Mouse (Mus musculus) cerebellum, adult 2 months (tissue): Measurements from ENCODE around the gene Vcp. TPM values are rescaled to one million over a fixed set of nuclear protein-coding genes. Genes with fewer than 3 reads are reported as not detected.

Experiments used
- DNase-seq, 2 experiments: peaks; one replicate each; pipeline ENCODE4 v3.0.0; 2021
- H3K27ac ChIP-seq: fragments of 200-500 bp; 2 replicates; pipeline ENCODE4 v1.5.1; 2012; ENCODE audit warnings: low read length, control low read depth, inconsistent platforms; ENCODE audit not compliant: insufficient read depth
- H3K27me3 ChIP-seq: fragments of 200-500 bp; 2 replicates; pipeline ENCODE4 v1.6.1; 2012; ENCODE audit warnings: inconsistent platforms, mild to moderate bottlenecking, low read length, moderate library complexity; ENCODE audit not compliant: control insufficient read depth, insufficient read depth
- H3K4me1 ChIP-seq: fragments of 200-500 bp; 2 replicates; pipeline ENCODE4 v1.6.1; 2011; ENCODE audit warnings: low read length; ENCODE audit not compliant: control insufficient read depth, insufficient read depth
- H3K4me3 ChIP-seq: fragments of 200-500 bp; replicated peaks from 2 replicates; pipeline ENCODE3; 2011; ENCODE audit warnings: mild to moderate bottlenecking, low read depth, low read length, control low read depth; ENCODE audit not compliant: insufficient read depth
- CTCF ChIP-seq: fragments of 200-500 bp; IDR thresholded peaks from 2 replicates; pipeline ENCODE4 v1.5.1; 2011; ENCODE audit warnings: low read depth, mild to moderate bottlenecking, control low read depth, low read length, moderate library complexity, borderline replicate concordance; ENCODE audit not compliant: insufficient read depth
- POLR2A ChIP-seq: fragments of 200-500 bp; IDR thresholded peaks from 2 replicates; pipeline ENCODE4 v1.6.1; 2011; ENCODE audit warnings: low read length, control low read depth, borderline replicate concordance; ENCODE audit not compliant: insufficient read depth
- WGBS: fragments of 180-500 bp; shearing (Covaris S2); methylation state at CpG from one replicate; pipeline ENCODE4 v1.1.7; 2018; 5-methylcytosine and 5-hydroxymethylcytosine counted together
- polyA plus RNA-seq: library from polyadenylated mRNA; depleted of rRNA; stranded (reverse); fragments of >200 nt; gene quantifications from 2 replicates; pipeline ENCODE4 v1.2.3, GENCODE M21; 2012

The Vcp gene
- polyA plus RNA-seq, 1 experiment = 196 TPM

DNA sequence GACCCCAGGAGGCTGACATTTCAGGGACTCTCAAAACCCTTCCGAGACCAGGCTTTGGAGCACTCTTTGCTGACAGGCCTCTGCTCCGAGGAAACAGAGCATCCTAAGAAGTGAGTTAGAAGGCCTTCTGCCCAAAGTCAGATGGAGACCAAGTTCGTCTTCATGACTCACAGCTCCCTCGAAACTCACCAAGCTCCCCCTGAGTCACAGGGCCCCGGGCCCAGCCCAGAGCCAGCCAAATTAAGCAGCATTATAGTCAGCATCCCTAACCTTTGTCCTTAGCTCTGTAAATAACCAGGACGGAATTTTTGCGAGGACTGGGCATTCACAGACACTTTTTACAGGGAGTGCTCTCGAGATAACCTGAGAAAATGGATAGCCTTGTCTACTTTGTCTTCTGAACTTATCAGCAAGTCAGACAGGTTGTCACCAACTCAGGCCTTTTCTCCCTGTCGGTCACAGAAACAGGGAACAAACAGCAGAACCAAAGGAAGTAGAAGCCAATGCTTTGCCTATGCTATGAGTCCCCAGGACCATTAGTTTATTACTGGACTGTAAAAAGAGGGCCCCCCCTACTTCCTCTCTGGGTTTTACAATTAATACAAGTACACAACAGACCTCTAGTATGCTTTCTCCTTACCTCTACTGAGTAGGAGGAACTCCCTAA is 40.7 kb upstream of the Vcp start:
- Histone ChIP-seq H3K27me3 (no peaks in the 10 kb centered on the region), H3K4me3 (no peak overlapping the region), H3K27ac (no peak overlapping the region), H3K4me1 (peaks cover 10% of the 10 kb centered on the region)
- peak; percentile 13 to 16 for DNase-seq
- WGBS = 66% methylated on average over 9 of the region's 9 CpGs
- no peak for TF ChIP-seq POLR2A
- TF ChIP-seq CTCF = no peak

GRCm38 (mm10) chr4:43040114-43040572 is 39.8 kb upstream of the Vcp start:
- TF ChIP-seq CTCF (no peak), POLR2A (0 out of 2 replicates have a peak, but pooled peaks have one; percentile 29)
- H3K4me1 ChIP-seq = peaks cover 10% of the 10 kb centered on the region
- H3K27me3 ChIP-seq = no peaks in the 10 kb centered on the region
- whole genome bisulfite sequencing = under 1% methylated on average over 22 of the region's 25 CpGs
- peak; percentile 91 to 96 for DNase-seq
- peak overlapping the region; percentile 76 for H3K4me3 ChIP-seq
- no peak overlapping the region for H3K27ac ChIP-seq

- TF ChIP-seq CTCF = no peak
- TF ChIP-seq POLR2A = no peak
- no peak for DNase-seq
- WGBS = under 1% methylated on average over 11 of the region's 11 CpGs
Observed at GRCm38 (mm10) chr4:43039609-43040008, 39.3 kb upstream of the Vcp start.

DNA sequence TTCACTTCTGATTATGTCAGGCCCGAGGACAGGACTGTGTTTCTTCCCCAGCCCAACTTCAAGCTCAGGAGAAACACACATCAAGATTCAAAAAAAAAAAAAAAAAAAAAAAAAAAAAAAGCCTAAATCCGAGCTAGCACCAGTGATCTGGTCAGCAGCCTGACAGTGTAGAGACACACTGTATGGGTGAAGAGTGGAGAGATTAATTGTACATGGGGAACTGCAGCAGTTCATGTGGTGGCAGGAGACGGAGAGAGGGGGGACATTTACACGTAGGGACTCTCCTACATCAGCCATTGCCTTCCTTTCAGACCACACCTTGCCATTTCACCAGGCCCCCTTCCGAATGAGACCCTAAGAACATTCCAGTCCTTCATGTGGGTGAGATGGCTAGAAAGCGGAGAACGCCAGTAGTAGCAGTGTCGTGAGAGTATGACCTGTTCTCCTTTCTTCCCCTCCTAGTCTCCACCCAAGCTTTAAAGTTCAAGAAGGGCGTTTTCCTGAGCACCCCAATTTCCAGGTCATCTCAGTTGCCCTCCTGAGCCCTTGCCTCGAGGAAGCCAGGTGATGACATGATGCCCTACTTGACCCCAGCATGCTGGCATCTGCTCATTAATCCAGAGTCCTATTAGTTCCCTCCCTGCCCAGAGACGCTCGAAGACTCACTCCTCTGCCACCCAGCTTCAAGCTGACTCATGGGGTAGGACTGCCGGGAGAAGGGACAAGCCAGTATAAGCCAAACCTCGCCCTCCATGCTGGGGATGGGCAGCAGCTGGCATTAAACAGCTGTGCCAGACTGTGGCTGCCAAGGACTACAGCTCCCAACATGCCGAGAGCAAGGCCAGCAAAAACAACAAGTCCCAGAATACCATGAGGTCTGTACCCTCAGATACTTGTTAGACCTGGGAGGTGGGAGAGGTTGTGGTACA is 38.5 kb upstream of the Vcp start:
- TF ChIP-seq CTCF (no peak), POLR2A (no peak)
- peaks cover 7% of the 10 kb centered on the region for H3K4me1 ChIP-seq
- DNase-seq = peak; percentile 29 to 35
- no peak overlapping the region; the same call in 1 of the 2 replicates for H3K27ac ChIP-seq
- 37% methylated on average over 15 of the region's 15 CpGs for WGBS
- H3K27me3 ChIP-seq = no peaks in the 10 kb centered on the region
- H3K4me3 ChIP-seq = peak overlapping the region; percentile 76

More at GRCm38 (mm10) chr4:43039609-43040008, 39.3 kb upstream of the Vcp start:
- Histone ChIP-seq H3K4me1 (peaks cover 7% of the 10 kb centered on the region), H3K27me3 (no peaks in the 10 kb centered on the region), H3K4me3 (peak overlapping the region; percentile 76), H3K27ac (no peak overlapping the region; the same call in 1 of the 2 replicates)

DNA sequence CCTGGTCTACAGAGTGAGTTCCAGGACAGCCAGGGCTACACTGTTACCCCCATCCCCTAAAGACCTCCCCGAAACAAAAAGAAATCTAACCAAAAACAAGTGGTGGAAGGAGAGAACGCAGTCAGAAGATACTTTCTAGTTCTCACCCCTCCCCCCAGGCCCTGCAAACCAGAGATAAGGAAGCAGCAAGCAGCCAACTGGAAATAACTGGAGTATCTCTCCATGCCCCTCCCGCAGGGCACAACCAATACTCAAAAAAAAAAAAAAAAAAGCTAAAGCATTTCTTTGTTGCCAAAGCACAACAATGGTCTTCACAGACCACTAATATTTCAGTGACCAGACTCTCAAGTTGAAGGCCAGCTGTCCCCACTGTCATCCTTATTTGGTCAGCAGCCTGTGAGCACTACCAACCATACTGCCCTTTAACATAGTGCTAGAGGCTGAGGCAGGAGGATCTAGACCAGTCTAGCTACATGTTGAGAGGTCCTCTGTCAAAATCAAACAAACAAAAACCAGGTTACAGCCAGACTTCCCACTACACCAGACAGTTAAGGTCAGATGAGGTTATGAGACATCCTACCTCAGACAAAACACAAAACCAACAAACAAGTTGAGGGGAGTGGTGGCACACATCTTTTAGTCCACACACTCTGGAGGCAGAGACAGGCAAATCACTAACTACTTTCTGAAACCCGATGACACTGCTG is 37.7 kb upstream of the Vcp start:
- Histone ChIP-seq H3K4me3 (no peak overlapping the region), H3K27me3 (no peaks in the 10 kb centered on the region), H3K27ac (no peak overlapping the region), H3K4me1 (peaks cover 7% of the 10 kb centered on the region)
- TF ChIP-seq POLR2A = no peak
- no peak for TF ChIP-seq CTCF
- WGBS = 78% methylated on average over 4 of the region's 4 CpGs
- peak in 1 of 2 experiments; percentile 2 for DNase-seq

DNA sequence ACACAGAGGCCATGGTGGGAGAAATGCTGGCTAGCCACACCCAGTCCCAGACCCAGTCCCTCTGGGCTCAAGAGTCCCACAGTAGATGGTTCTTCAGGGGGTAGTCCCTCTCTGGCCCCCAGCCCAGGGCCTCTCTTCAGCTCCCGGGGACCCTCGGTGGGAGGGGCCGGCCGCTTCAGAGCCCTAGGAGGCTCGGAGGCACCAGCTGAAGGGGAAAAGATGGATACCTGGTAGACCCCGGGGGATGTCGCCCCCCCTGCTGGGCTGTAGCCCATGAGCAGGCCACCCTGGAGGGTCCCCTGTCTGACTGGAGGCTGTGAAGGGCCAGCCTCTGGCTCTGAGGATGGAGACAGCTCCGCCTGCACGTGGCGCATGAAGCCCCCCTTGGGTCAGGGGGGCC is 36.0 kb upstream of the Vcp start:
- H3K4me1 ChIP-seq = peaks cover 11% of the 10 kb centered on the region
- H3K27ac ChIP-seq = no peak overlapping the region
- TF ChIP-seq CTCF (no peak), POLR2A (no peak)
- no peaks in the 10 kb centered on the region for H3K27me3 ChIP-seq
- WGBS = 75% methylated on average over 10 of the region's 10 CpGs
- H3K4me3 ChIP-seq = no peak overlapping the region
- DNase-seq = peak in 1 of 2 experiments; percentile 14

- Histone ChIP-seq H3K4me1 (peaks cover 11% of the 10 kb centered on the region), H3K4me3 (no peak overlapping the region), H3K27ac (no peak overlapping the region), H3K27me3 (no peaks in the 10 kb centered on the region)
- peak in 1 of 2 experiments; percentile 12 for DNase-seq
- 44% methylated on average over 6 of the region's 6 CpGs for WGBS
- TF ChIP-seq CTCF (no peak), POLR2A (no peak)
Observed at GRCm38 (mm10) chr4:43035851-43036250, 35.5 kb upstream of the Vcp start.
